Mouse (Mus musculus) cerebellum, adult 2 months (tissue): ENCODE results near the gene Acadm.

ENCODE experiments used
- CTCF ChIP-seq: fragments of 200-500 bp; IDR thresholded peaks from 2 replicates; pipeline ENCODE4 v1.5.1; 2011; ENCODE audit warnings: low read depth, mild to moderate bottlenecking, control low read depth, low read length, moderate library complexity, borderline replicate concordance; ENCODE audit not compliant: insufficient read depth
- POLR2A ChIP-seq: fragments of 200-500 bp; IDR thresholded peaks from 2 replicates; pipeline ENCODE4 v1.6.1; 2011; ENCODE audit warnings: low read length, control low read depth, borderline replicate concordance; ENCODE audit not compliant: insufficient read depth

GRCm38 (mm10) chr3:153889188-153889781, 55.1 kb downstream of the Acadm start:
- no peak for TF ChIP-seq CTCF
- TF ChIP-seq POLR2A, result no peak
